In genomic region chr9:65909301-65909801, GRCm38 (mm10) we compare ENCODE assay signal across 7 mouse cellular contexts. TPM values are rescaled to one million over a fixed set of nuclear protein-coding genes. Genes with fewer than 3 reads are reported as not detected.
DNase-seq lines count a peak whose midpoint lies in the region; ATAC-seq and TF ChIP-seq lines count a peak whose summit lies in the region.

No protein-coding gene starts in this region.

- peaks cover 6% of the 10 kb centered on the region for H3K4me1 ChIP-seq in forebrain, embryonic 16.5 days (replicated peaks; ENCODE audit: control insufficient read depth, insufficient read depth, low read length)
- no peaks in the 10 kb centered on the region for H3K4me1 ChIP-seq in limb, embryonic 11.5 days (ENCODE audit: control insufficient read depth, insufficient read depth, low read length)
- H3K4me1 ChIP-seq in midbrain, embryonic 12.5 days: peaks cover 17% of the 10 kb centered on the region; the same call in 1 of the 2 replicates

- under 1% methylated on average over 34 of the region's 34 CpGs for WGBS in forebrain, embryonic 16.5 days
- WGBS in limb, embryonic 11.5 days: under 1% methylated on average over 33 of the region's 34 CpGs
- WGBS in midbrain, embryonic 12.5 days: under 1% methylated on average over 34 of the region's 34 CpGs

- no peaks in the 10 kb centered on the region for H3K36me3 ChIP-seq in forebrain, embryonic 16.5 days (ENCODE audit: control insufficient read depth, insufficient read depth)
- 0 out of 2 replicates have a peak, but pooled peaks cover 1% of the 10 kb centered on the region for H3K36me3 ChIP-seq in limb, embryonic 11.5 days (ENCODE audit: control insufficient read depth, insufficient read depth, low read length)
- peaks cover 7% of the 10 kb centered on the region; the same call in 1 of the 2 replicates for H3K36me3 ChIP-seq in midbrain, embryonic 12.5 days

- peak overlapping the region; percentile 85 for H3K4me2 ChIP-seq in forebrain, embryonic 16.5 days (ENCODE audit: low read length)
- H3K4me2 ChIP-seq in limb, embryonic 11.5 days (ENCODE audit: low read depth, severe bottlenecking): peak overlapping the region; percentile 83
- H3K4me2 ChIP-seq in midbrain, embryonic 12.5 days (replicated peaks): peak overlapping the region; percentile 80

- peak overlapping the region; percentile 90 for H3K27ac ChIP-seq in forebrain, embryonic 16.5 days (ENCODE audit: low read length)
- peak overlapping the region; percentile 83 for H3K27ac ChIP-seq in limb, embryonic 11.5 days (replicated peaks; ENCODE audit: low read depth, low read length)
- H3K27ac ChIP-seq in midbrain, embryonic 12.5 days (replicated peaks): peak overlapping the region; percentile 77

- H3K4me3 ChIP-seq in forebrain, embryonic 16.5 days (replicated peaks; ENCODE audit: low read length): peak overlapping the region; percentile 88
- H3K4me3 ChIP-seq in limb, embryonic 11.5 days (ENCODE audit: low read depth, low read length): peak overlapping the region; percentile 78
- H3K4me3 ChIP-seq in midbrain, embryonic 12.5 days: peak overlapping the region; percentile 89

- ATAC-seq in Patski: peak; percentile 58
- ATAC-seq in forebrain, embryonic 16.5 days: peak; percentile 46
- ATAC-seq in limb, embryonic 11.5 days (ENCODE audit: insufficient number of reproducible peaks, low FRiP score, low TSS enrichment, low read depth): peak; percentile 33; the same call in 1 of the 2 replicates
- ATAC-seq in midbrain, embryonic 12.5 days (ENCODE audit: low FRiP score, low read depth): no peak; the same call in 1 of the 2 replicates

- POLR2A ChIA-PET in Patski (lab: Charles Lee): interaction anchor here (2.2 kb wide), 1 partner anchor 17 kb away, joined by 8 read pairs; no protein-coding TSS in a partner anchor

- no peaks in the 10 kb centered on the region for H3K27me3 ChIP-seq in Patski
- no peaks in the 10 kb centered on the region for H3K27me3 ChIP-seq in forebrain, embryonic 16.5 days (replicated peaks; ENCODE audit: control insufficient read depth, insufficient read depth, low read length)
- H3K27me3 ChIP-seq in limb, embryonic 11.5 days (ENCODE audit: control insufficient read depth, insufficient read depth, low read length): no peaks in the 10 kb centered on the region
- no peaks in the 10 kb centered on the region for H3K27me3 ChIP-seq in midbrain, embryonic 12.5 days

- H3K9ac ChIP-seq in forebrain, embryonic 16.5 days (replicated peaks; ENCODE audit: low read depth, low read length): peak overlapping the region; percentile 82
- peak overlapping the region; percentile 76 for H3K9ac ChIP-seq in limb, embryonic 11.5 days (ENCODE audit: low read length)
- H3K9ac ChIP-seq in midbrain, embryonic 12.5 days (replicated peaks): peak overlapping the region; percentile 89

- CTCF ChIA-PET in Patski (lab: Charles Lee): interaction anchor here (1.6 kb wide), 2 partner anchors 12 to 94 kb away, joined by 6 to 8 read pairs; no protein-coding TSS in a partner anchor

- DNase-seq in Patski (ENCODE audit: low read depth, low spot score): peak; percentile 4
- DNase-seq in cerebellum, adult 11-12 months: peak; percentile 79
- DNase-seq in induced T-regulatory cell, adult 2 months (ENCODE audit: low read depth): peak; percentile 76
- peak; percentile 66 for DNase-seq in limb, embryonic 11.5 days (ENCODE audit: low spot score)
- DNase-seq in spleen, postnatal 14 days (ENCODE audit: low spot score in 2 of 2): peak; percentile 13 to 17

- in situ Hi-C loops in Patski (cut with MboI; ENCODE audit: low pct_unique_long_range_greater_than_20kb): loop anchor here (5.0 kb wide), 1 partner anchor 98 kb away; no protein-coding TSS in a partner anchor

- TF ChIP-seq CTCF in Patski (IDR thresholded peaks at IDR 0.05): peak; percentile 52

- no peaks in the 10 kb centered on the region for H3K9me3 ChIP-seq in forebrain, embryonic 16.5 days (ENCODE audit: control insufficient read depth, low read length)
- H3K9me3 ChIP-seq in limb, embryonic 11.5 days (ENCODE audit: control insufficient read depth, low read length): no peaks in the 10 kb centered on the region
- no peaks in the 10 kb centered on the region for H3K9me3 ChIP-seq in midbrain, embryonic 12.5 days

RNA-seq across cellular contexts. Expression of gene Csnk1g1, which starts 0.6 kb away (rescaled TPM):
- 13.1 TPM for polyA plus RNA-seq in Patski (2021)
- 26.2 and 27.8 TPM in 2 replicates for polyA plus RNA-seq in forebrain, embryonic 16.5 days (2015; fragmentation: Nextera tagmentation; extraction: Ambion mirVana)
- polyA plus RNA-seq in limb, embryonic 11.5 days (2014; fragmentation: Nextera tagmentation; extraction: Ambion mirVana): 15.9 and 18.6 TPM in 2 replicates
- 24.1 and 27.6 TPM in 2 replicates for polyA plus RNA-seq in midbrain, embryonic 12.5 days (2016; fragmentation: Nextera tagmentation; extraction: Ambion mirVana)

RNA-seq across cellular contexts. Expression of gene Trip4, which starts 0.8 kb away (rescaled TPM):
- polyA plus RNA-seq in Patski (2021): 41.0 TPM
- polyA plus RNA-seq in forebrain, embryonic 16.5 days (2015; fragmentation: Nextera tagmentation; extraction: Ambion mirVana): 27.0 and 27.5 TPM in 2 replicates
- polyA plus RNA-seq in limb, embryonic 11.5 days (2014; fragmentation: Nextera tagmentation; extraction: Ambion mirVana): 35.3 and 40.6 TPM in 2 replicates
- polyA plus RNA-seq in midbrain, embryonic 12.5 days (2016; fragmentation: Nextera tagmentation; extraction: Ambion mirVana): 36.7 and 39.0 TPM in 2 replicates

RNA-seq across cellular contexts. Expression of gene Pclaf, which starts 19.3 kb away (rescaled TPM):
- 66.1 TPM for polyA plus RNA-seq in Patski (2021)
- polyA plus RNA-seq in forebrain, embryonic 16.5 days (2015; fragmentation: Nextera tagmentation; extraction: Ambion mirVana): 57.7 and 59.9 TPM in 2 replicates
- polyA plus RNA-seq in limb, embryonic 11.5 days (2014; fragmentation: Nextera tagmentation; extraction: Ambion mirVana): 280 and 311 TPM in 2 replicates
- 155 and 160 TPM in 2 replicates for polyA plus RNA-seq in midbrain, embryonic 12.5 days (2016; fragmentation: Nextera tagmentation; extraction: Ambion mirVana)

Comparison
In these comparisons a context has a peak if more than half of its experiments do, and no peak if none do; other contexts are left out.
1. DNase-seq: peak in every context shown above with its lines; median percentile 79 in cerebellum, adult 11-12 months; 76 in induced T-regulatory cell, adult 2 months; 66 in limb, embryonic 11.5 days; 15 in spleen, postnatal 14 days; 4 in Patski.